Mouse (Mus musculus): ENCODE data around the gene Matk. TPM values are rescaled to one million over a fixed set of nuclear protein-coding genes. Genes with fewer than 3 reads are reported as not detected.

The Matk gene
- polyA plus RNA-seq, 1 experiment, result 0.15 TPM

DNA sequence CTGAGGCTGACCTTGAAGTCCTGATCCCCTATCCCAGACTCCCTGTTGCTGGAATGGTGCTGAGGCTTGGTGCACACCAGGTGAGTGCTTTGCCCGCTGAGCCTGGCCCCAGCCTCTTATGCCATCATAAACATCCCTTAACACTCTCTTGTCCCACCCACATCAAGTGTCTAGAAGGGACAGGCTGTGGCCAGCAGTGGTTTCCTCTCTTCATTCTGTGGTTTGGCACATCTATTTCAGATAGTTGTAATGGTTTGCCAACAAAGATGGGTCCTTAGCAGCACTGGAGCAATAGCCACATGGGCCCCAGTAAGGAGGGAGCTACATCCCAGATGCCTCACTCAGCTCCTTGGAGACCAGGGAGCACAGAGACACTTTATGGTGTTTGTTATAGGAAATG is 2.2 kb downstream of the Matk start:
- Histone ChIP-seq H3K4me1 (ENCODE audit: control insufficient read depth) (peaks cover 2% of the 10 kb centered on the region; the same call in 1 of the 2 replicates), H3K36me3 (ENCODE audit: control insufficient read depth) (no peaks in the 10 kb centered on the region)

DNA sequence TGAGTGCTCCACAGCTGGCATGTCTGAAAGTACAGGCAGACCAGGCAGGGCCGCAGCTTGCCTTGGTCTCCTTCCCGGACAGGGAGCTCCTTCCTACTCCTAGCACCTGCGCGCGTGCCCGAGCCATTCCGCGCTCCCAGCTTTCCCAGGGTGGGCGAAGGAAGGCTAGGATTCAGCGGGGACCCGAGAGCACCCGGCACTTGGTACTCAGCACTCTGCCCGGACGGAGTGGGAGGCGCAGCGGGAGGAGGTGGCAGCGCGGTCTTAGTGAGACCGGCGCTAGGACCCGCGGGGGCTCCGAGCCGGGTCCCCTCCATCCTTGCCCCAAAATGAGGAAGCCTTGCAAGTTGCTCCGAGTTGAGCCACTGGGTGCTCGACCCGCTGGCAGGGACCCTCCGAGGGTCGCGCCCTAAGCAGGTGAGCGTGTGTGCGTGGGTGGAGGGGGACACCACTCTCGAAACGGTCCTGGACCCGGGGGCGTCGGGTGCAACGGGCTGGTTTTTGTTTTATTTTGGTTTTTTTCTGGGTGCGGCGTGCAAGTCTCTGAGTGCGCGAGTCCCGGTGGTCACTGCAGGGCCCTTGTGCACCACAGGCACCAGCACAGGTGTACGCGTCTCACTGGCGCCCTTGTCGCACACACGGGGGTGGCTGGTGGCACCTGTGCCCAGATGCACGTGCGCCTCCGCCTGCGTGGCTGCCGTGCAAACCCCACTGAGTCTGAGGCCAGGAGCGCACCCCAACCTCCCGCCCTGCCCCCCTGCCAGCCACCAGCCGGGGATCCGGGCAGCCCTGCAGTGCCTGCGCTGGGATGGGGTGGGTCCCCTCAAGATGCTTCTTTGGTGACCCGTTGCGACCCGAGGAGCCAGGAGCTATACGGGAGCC is 4.7 kb downstream of the Matk start:
- peak overlapping the region; percentile 19 for H3K4me3 ChIP-seq (replicated peaks)
- H3K36me3 ChIP-seq (ENCODE audit: control insufficient read depth), result peaks cover under 1% of the 10 kb centered on the region; the same call in 1 of the 2 replicates
- H3K4me1 ChIP-seq (ENCODE audit: control insufficient read depth), result peaks cover 2% of the 10 kb centered on the region; the same call in 1 of the 2 replicates
- TF ChIP-seq TAL1 (IDR thresholded peaks at IDR 0.05; ENCODE audit: low read length) (no peak), GATA1 (IDR thresholded peaks at IDR 0.05; ENCODE audit: low read length) (no peak)
- H3K9me3 ChIP-seq (ENCODE audit: control insufficient read depth, low read length), result peaks cover 10% of the 10 kb centered on the region
- H3K27me3 ChIP-seq (ENCODE audit: control insufficient read depth), result peaks cover 76% of the 10 kb centered on the region

More for the DNA sequence above, 2.2 kb downstream of the Matk start:
- Histone ChIP-seq H3K4me3 (replicated peaks) (no peak overlapping the region), H3K9me3 (ENCODE audit: control insufficient read depth, low read length) (peaks cover 1% of the 10 kb centered on the region; the same call in 1 of the 2 replicates), H3K27me3 (ENCODE audit: control insufficient read depth) (peaks cover 80% of the 10 kb centered on the region)
- no peak for TF ChIP-seq TAL1 (IDR thresholded peaks at IDR 0.05; ENCODE audit: low read length)
- no peak for TF ChIP-seq GATA1 (IDR thresholded peaks at IDR 0.05; ENCODE audit: low read length)

DNA sequence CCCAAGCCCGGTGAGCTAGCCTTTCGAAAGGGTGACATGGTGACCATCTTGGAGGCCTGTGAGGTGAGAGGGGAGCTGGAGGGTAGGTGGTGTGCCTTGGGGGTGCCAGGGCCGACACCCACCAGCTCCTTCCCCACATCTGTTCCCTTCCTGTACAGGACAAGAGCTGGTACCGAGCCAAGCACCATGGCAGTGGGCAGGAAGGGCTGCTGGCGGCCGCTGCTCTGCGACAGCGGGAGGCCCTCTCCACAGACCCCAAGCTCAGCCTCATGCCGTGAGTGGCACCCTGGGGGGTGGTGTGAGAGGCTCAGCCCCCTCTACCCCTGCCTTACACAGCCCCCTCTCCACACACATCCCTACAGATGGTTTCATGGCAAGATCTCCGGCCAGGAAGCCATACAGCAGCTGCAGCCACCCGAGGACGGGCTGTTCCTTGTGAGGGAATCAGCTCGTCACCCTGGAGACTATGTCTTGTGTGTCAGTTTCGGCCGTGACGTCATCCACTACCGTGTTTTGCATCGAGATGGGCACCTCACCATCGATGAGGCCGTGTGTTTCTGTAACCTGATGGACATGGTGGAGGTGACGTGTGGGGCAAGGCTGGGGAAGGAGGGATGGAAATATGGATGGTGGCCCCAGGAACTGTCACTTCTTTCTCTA is 6.6 kb downstream of the Matk start:
- Histone ChIP-seq H3K27me3 (ENCODE audit: control insufficient read depth) (peaks cover 57% of the 10 kb centered on the region), H3K4me1 (ENCODE audit: control insufficient read depth) (peaks cover 6% of the 10 kb centered on the region; the same call in 1 of the 2 replicates), H3K36me3 (ENCODE audit: control insufficient read depth) (peaks cover 20% of the 10 kb centered on the region), H3K4me3 (replicated peaks) (no peak overlapping the region), H3K9me3 (ENCODE audit: control insufficient read depth, low read length) (peaks cover 10% of the 10 kb centered on the region)
- no peak for TF ChIP-seq GATA1 (IDR thresholded peaks at IDR 0.05; ENCODE audit: low read length)
- TF ChIP-seq TAL1 (IDR thresholded peaks at IDR 0.05; ENCODE audit: low read length), result no peak

DNA sequence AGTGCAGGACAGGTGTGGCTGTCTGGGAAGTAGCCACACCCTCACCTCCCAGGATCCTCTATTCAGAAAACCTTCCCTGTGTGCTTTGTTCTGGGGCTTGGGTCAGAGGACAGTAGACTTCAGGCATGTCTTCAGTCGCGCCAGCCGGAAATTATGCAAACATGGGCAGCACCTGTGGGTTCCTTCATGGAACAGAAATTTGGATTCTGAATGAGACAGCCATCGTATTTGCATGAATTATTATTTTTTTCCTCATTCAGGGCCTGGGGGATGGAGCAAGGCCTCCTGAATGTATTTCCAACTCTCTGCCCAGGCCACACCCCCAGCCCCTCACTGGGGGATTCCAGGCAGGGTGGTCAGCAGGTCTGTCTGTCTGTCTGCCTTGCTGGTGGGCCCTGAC is 8.3 kb downstream of the Matk start:
- Histone ChIP-seq H3K9me3 (ENCODE audit: control insufficient read depth, low read length) (peaks cover 10% of the 10 kb centered on the region), H3K36me3 (ENCODE audit: control insufficient read depth) (peaks cover 35% of the 10 kb centered on the region), H3K4me3 (replicated peaks) (no peak overlapping the region), H3K4me1 (ENCODE audit: control insufficient read depth) (peaks cover 23% of the 10 kb centered on the region), H3K27me3 (ENCODE audit: control insufficient read depth) (peaks cover 44% of the 10 kb centered on the region)
- TF ChIP-seq TAL1 (IDR thresholded peaks at IDR 0.05; ENCODE audit: low read length) (no peak), GATA1 (IDR thresholded peaks at IDR 0.05; ENCODE audit: low read length) (no peak)

DNA sequence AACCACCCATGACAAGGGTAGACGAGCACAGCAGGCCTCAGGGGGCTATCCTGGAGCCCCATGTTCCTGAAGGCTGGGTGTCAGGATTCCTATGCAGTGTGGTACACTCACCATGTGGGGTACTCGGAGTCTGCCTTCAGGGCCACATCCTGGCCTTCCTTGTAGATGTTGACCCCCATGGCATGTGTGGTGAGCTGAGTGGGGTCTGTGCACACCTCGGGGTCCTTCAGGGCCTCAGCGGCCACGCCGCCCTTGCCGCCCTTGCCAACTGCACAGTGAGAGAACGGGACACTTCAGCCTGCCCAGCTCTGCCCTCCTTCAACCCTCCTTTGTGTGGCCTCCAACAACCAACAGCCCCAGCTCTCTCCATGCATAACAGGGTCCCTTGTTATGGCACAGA is 12.8 kb downstream of the Matk start:
- Histone ChIP-seq H3K4me1 (ENCODE audit: control insufficient read depth) (peaks cover 50% of the 10 kb centered on the region), H3K36me3 (ENCODE audit: control insufficient read depth) (peaks cover 39% of the 10 kb centered on the region), H3K9me3 (ENCODE audit: control insufficient read depth, low read length) (peaks cover 4% of the 10 kb centered on the region), H3K27me3 (ENCODE audit: control insufficient read depth) (peaks cover 2% of the 10 kb centered on the region; the same call in 1 of the 2 replicates), H3K4me3 (replicated peaks) (peak overlapping the region; percentile 76)
- no peak for TF ChIP-seq TAL1 (IDR thresholded peaks at IDR 0.05; ENCODE audit: low read length)
- TF ChIP-seq GATA1 (IDR thresholded peaks at IDR 0.05; ENCODE audit: low read length), result no peak

DNA sequence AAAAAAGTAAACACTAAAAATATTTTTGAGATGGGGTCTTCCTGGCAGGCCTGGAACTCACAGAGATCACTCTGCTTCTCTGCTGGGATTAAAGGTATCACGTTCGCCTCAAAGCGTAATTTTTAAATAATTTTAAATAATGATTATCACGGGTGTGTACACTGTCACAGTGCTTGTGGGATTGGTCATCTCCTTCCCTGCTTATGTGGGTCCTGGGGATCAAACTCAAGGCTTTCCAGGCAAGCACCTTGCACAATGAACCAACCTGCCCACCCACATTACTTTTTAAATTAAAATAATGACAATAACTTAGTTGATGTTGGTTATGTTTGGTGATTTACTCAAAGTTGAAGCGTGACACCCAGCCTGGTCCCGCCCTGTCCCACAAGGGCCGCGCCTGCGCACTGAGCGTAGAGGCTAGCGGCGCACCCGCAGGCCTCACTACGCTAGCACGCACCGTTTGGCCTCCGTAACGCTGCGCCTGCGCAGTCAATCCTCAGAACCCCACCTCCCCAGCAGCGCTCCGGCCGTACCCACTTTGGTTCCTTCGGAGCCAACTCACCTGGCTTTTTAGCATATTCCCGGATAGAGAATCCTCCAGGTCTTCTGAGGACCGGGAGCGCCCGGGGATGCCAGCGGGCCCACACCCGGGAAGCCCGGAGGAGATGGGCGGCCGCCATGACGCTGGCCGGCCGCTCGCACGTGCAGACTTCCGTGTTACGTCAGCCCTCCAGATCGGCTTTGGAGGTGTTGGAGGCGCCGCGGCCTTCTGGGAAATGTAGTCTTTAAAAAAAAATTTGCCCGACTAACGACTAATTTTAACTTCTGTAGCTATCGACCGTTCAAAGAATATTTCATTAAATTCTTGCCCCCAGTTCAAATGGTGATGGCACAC is 13.7 kb downstream of the Matk start, which contains the start of the genes Mrpl54 and Apba3:
Gene Mrpl54, minus strand, starts transcription at position 724 of the 895 bp plus-strand sequence.
Gene Apba3, plus strand, starts transcription at position 750 of the 895 bp plus-strand sequence.
- Histone ChIP-seq H3K4me1 (ENCODE audit: control insufficient read depth) (peaks cover 50% of the 10 kb centered on the region), H3K36me3 (ENCODE audit: control insufficient read depth) (peaks cover 48% of the 10 kb centered on the region), H3K27me3 (ENCODE audit: control insufficient read depth) (no peaks in the 10 kb centered on the region), H3K9me3 (ENCODE audit: control insufficient read depth, low read length) (no peaks in the 10 kb centered on the region), H3K4me3 (replicated peaks) (peak within 1 kb of the TSS; percentile 76)
- TF ChIP-seq TAL1 (IDR thresholded peaks at IDR 0.05; ENCODE audit: low read length) (no peak), GATA1 (IDR thresholded peaks at IDR 0.05; ENCODE audit: low read length) (no peak)

DNA sequence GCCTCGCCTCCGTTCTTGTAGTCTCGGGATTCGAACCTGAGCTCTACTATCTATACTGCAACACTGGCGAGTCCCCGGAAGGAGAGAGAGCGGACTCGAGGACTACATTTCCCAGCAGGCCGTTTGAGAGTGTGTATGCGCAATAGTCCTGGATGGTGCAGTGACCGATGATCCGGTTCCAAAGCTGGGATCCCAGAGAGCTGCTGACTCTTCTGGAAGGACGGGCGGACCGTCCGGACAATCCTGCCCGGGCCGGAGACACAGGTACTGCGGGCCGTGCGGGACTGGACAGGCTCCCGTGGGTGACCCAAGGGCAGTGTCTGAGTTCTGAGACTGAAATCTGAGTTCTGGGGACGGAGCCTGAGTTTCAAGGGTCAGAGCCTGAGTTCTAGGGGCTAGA is 15.3 kb downstream of the Matk start:
- Histone ChIP-seq H3K4me1 (ENCODE audit: control insufficient read depth) (peaks cover 50% of the 10 kb centered on the region), H3K9me3 (ENCODE audit: control insufficient read depth, low read length) (no peaks in the 10 kb centered on the region)

DNA sequence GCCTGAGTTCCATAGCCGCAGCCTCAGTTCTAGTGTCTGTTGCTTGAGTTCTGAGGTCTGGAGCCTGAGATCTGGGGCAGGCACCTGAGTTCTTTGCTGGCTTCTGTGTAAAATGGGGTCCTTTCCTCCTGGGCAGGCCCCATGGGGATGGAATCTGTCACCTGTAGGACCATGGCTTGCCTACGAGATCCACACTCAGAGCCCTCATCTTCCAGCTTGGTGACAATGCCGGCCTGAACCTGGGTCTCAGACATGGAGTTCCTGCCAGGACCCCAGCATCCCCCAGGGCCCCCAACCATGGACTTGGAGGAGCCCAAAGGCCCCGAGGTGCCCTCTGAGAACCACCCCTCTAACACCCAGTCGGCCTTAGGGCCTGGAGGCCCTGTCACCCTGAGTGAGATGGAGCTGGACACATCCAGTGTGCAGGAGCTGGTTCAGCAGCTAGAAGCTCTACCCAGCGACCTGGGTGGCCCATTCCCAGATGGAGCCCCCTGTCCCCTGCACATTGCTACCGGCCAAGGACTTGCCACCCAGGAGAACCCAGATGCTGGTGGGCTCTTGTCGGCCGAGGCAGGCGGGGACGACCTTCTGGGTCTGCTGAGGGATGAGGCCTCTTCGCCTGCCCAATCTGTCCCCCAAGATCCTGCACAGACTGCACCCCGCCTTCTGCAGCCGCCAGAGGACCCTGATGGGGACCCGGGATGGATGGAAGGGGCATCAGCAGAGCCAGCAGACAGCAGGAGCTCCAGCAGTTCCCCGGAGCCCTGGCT is 16.1 kb downstream of the Matk start:
- Histone ChIP-seq H3K4me1 (ENCODE audit: control insufficient read depth) (peaks cover 50% of the 10 kb centered on the region), H3K9me3 (ENCODE audit: control insufficient read depth, low read length) (no peaks in the 10 kb centered on the region), H3K27me3 (ENCODE audit: control insufficient read depth) (no peaks in the 10 kb centered on the region), H3K36me3 (ENCODE audit: control insufficient read depth) (peaks cover 56% of the 10 kb centered on the region), H3K4me3 (replicated peaks) (peak overlapping the region; percentile 74)
- TF ChIP-seq GATA1 (IDR thresholded peaks at IDR 0.05; ENCODE audit: low read length) (no peak), TAL1 (IDR thresholded peaks at IDR 0.05; ENCODE audit: low read length) (no peak)

More for the DNA sequence above, 15.3 kb downstream of the Matk start:
- peaks cover 56% of the 10 kb centered on the region for H3K36me3 ChIP-seq (ENCODE audit: control insufficient read depth)
- TF ChIP-seq TAL1 (IDR thresholded peaks at IDR 0.05; ENCODE audit: low read length) (no peak), GATA1 (IDR thresholded peaks at IDR 0.05; ENCODE audit: low read length) (no peak)
- no peaks in the 10 kb centered on the region for H3K27me3 ChIP-seq (ENCODE audit: control insufficient read depth)
- peak overlapping the region; percentile 74 for H3K4me3 ChIP-seq (replicated peaks)

All from erythroblast, embryonic 14.5 days (primary cell).